Mouse (Mus musculus) small intestine, adult 2 months (tissue): ENCODE data around the gene Lrriq1.

Experiments used
- CTCF ChIP-seq: fragments of 200-500 bp; IDR thresholded peaks from 2 replicates; pipeline ENCODE4 v1.5.1; 2012; ENCODE audit warnings: low read depth, mild to moderate bottlenecking, control low read depth, inconsistent platforms, low read length, moderate library complexity, mixed read lengths; ENCODE audit not compliant: insufficient replicate concordance, insufficient read length; ENCODE audit errors: extremely low read depth
- POLR2A ChIP-seq: fragments of 200-500 bp; IDR thresholded peaks from 2 replicates; pipeline ENCODE4 v1.6.1; 2012; ENCODE audit warnings: low read depth, mild to moderate bottlenecking, control low read depth, inconsistent platforms, low read length, moderate library complexity

GRCm38 (mm10) chr10:103144927-103145768 lies 91.0 kb downstream of the Lrriq1 start:
- TF ChIP-seq POLR2A (no peak), CTCF (no peak)
